Mouse (Mus musculus) stomach, postnatal 0 days (tissue): ENCODE measurements at regions not wholly inside any gene's neighbourhood (a gene's known extent, or its start where the extent isn't known, plus 50 kb on each side); places are given as distances from the start of the nearest gene placed in this dataset.

ENCODE experiments used
- ATAC-seq: fragments of 200-750 bp; cut with Nextera tagmentation; 2 replicates; pipeline ENCODE4 v1.8.0; 2017; ENCODE audit not compliant: low FRiP score, low TSS enrichment
- DNase-seq: peaks from one replicate; pipeline ENCODE4 v3.0.0-alpha.2; 2016; ENCODE audit warnings: low spot score
- H3K27ac ChIP-seq: fragments of 300-500 bp; sonication (generic); replicated peaks from 2 replicates; pipeline ENCODE4 v1.5.1; 2014; ENCODE audit warnings: mild to moderate bottlenecking, control low read depth
- H3K27me3 ChIP-seq: fragments of 300-500 bp; sonication (generic); 2 replicates; pipeline ENCODE4 v1.6.1; 2014; ENCODE audit warnings: low read length; ENCODE audit not compliant: control insufficient read depth, insufficient read depth
- H3K36me3 ChIP-seq: fragments of 300-500 bp; sonication (generic); 2 replicates; pipeline ENCODE4 v1.6.1; 2014; ENCODE audit warnings: low read length, mixed read lengths; ENCODE audit not compliant: control insufficient read depth, insufficient read depth
- H3K4me1 ChIP-seq: fragments of 300-500 bp; sonication (generic); replicated peaks from 2 replicates; pipeline ENCODE4 v1.6.1; 2014; ENCODE audit warnings: antibody characterized with exemption; ENCODE audit not compliant: control insufficient read depth, insufficient read depth
- H3K4me2 ChIP-seq: fragments of 300-500 bp; sonication (generic); replicated peaks from 2 replicates; pipeline ENCODE4 v1.6.1; 2014; ENCODE audit warnings: low read depth, mild to moderate bottlenecking, control low read depth, moderate library complexity
- H3K4me3 ChIP-seq: fragments of 300-500 bp; sonication (generic); 2 replicates; pipeline ENCODE4 v1.5.1; 2014; ENCODE audit warnings: low read depth, low read length, control low read depth
- H3K9ac ChIP-seq: fragments of 300-500 bp; sonication (generic); 2 replicates; pipeline ENCODE4 v1.6.1; 2014; ENCODE audit warnings: mild to moderate bottlenecking, low read length, control low read depth, mixed read lengths
- H3K9me3 ChIP-seq: fragments of 300-500 bp; sonication (generic); 2 replicates; pipeline ENCODE4 v1.6.1; 2016; ENCODE audit warnings: low read length; ENCODE audit not compliant: control insufficient read depth
- CTCF ChIP-seq: IDR thresholded peaks from 2 replicates; pipeline ENCODE4 v1.5.1; 2016; ENCODE audit warnings: antibody characterized with exemption, low read depth, mild to moderate bottlenecking, moderate library complexity
- EP300 ChIP-seq: optimal IDR thresholded peaks from 2 replicates; pipeline ENCODE3; 2016; ENCODE audit warnings: antibody characterized with exemption
- WGBS: fragments of 180-500 bp; shearing (Covaris S2); extraction: QIAGEN DNeasy Blood & Tissue Kit; methylation state at CpG from one replicate; pipeline ENCODE4 v1.1.7; 2014; 5-methylcytosine and 5-hydroxymethylcytosine counted together

DNA sequence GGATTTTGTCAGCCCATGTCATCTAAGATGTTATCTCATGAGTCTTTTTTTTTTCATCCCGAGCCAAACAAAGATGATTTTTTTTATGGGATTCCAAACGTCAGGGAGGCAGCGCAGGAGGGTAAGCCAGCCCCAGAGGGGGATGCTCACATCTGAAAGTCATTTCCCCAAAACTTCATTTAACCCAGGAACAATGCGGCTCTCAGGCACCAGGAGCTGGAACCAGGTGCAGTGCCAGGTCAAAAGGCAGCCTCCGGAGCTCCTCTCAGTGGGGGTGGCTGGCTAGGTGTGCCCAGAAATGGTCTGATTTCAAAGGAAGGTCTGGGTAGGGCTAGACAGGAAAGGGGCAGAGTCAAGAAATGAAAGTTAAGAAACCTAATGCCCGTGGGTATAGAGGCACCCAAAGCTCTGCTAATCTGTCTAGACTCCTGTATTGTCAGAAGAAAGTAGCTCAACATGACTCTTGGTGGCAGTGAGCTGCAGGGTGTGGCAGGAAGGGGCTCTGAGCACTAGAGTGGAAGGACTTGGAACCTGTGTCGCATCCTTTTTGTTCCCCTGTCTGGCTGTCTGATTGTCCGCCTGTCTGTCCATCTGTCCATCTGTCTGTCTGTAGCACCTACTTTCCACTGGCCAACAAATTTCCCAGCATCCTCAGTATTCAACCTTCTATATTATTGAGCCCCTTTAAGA lies 175.3 kb upstream of the Klf12 start:
- Histone ChIP-seq H3K36me3 (no peaks in the 10 kb centered on the region), H3K9me3 (no peaks in the 10 kb centered on the region), H3K4me2 (peak overlapping the region; percentile 40), H3K27ac (no peak overlapping the region), H3K27me3 (no peaks in the 10 kb centered on the region), H3K4me3 (no peak overlapping the region), H3K9ac (no peak overlapping the region), H3K4me1 (peaks cover 2% of the 10 kb centered on the region; the same call in 1 of the 2 replicates)
- DNase-seq (no peak), ATAC-seq (no peak; the same call in 1 of the 2 replicates)
- no peak for TF ChIP-seq CTCF
- WGBS = 34% methylated on average over 8 of the region's 8 CpGs

DNA sequence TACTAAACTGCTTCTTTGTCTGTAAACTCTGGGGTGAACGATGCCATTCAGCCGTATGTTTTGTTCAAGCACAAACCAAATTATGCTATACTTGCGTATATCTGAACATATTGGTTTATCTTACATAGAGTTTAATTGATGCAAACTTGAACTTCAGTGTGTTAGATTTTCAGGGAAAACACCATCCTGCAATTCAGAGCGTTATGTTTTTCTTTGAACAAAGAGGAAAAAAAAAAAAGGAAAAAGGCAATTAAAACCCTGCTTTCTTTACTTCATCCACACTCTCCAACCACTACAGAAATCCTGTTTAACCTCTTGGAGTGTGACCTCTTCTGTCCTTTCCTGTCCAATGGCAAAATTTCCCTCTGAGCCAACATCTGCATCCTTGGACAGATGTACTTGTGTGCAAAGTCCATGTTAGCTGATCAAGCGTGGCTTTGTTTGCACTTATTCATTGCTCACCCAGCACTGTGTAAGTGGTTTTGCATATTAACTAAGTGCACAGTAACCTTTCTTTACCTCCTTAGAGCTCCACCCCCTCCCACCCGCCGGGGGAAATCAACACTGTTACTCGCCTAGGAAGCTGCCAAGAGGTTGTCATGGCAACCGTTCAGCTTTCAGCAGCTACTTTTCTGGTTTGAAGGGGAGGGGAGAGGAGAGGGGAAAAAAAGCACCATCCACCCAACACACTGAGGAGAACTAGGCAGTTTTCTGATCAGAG lies 174.4 kb upstream of the Klf12 start:
- Histone ChIP-seq H3K9me3 (no peaks in the 10 kb centered on the region), H3K4me3 (no peak overlapping the region), H3K4me1 (peaks cover 2% of the 10 kb centered on the region; the same call in 1 of the 2 replicates), H3K27me3 (no peaks in the 10 kb centered on the region), H3K4me2 (peak overlapping the region; percentile 40), H3K9ac (no peak overlapping the region), H3K36me3 (no peaks in the 10 kb centered on the region), H3K27ac (no peak overlapping the region)
- ATAC-seq = peak; percentile 95
- TF ChIP-seq EP300 = no peak
- TF ChIP-seq CTCF = no peak
- peak; percentile 77 for DNase-seq
- WGBS = 20% methylated on average over 9 of the region's 9 CpGs

DNA sequence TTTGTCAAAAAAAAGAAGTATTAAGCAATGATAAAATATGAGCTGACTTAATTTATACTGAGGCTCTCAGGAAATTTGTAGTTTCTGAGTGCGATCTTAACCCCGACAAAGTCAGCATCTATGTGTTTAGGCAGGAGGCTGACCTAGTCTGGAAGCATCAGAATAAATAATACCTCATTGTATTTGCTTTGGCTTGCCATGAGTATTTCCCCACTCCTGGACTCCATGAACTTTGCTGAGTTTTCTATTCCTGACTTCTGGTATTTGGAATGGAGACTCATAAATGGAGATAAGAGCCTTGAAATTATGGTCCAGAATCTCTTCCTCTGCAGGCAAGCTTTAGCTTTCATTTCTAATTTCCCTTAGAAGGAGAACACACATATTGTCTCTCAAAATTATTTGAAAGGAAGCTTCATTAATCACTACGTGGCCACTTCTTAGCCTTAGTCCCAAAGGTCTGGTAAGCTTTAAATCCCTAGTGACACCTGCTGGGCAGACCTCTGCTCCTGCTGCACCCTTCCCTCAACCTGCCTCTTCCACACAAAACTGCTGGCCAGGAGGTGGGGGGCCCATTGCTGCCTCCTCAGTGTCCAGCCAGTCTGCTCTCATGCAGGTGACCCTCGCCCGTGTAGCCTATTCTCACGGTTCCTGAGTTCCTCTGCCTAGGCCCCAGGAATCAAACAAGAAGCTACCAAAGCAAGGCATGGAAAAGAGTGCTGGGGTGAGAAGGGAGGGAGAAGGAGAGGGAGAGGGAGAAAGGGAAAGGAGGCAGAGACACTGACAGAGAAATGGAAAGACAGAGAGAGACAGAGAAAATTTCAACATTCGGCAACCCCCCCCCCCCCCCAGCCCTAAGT lies 173.6 kb upstream of the Klf12 start:
- Histone ChIP-seq H3K4me2 (no peak overlapping the region), H3K36me3 (no peaks in the 10 kb centered on the region), H3K9ac (no peak overlapping the region), H3K9me3 (no peaks in the 10 kb centered on the region), H3K27ac (no peak overlapping the region), H3K4me1 (peaks cover 2% of the 10 kb centered on the region; the same call in 1 of the 2 replicates), H3K4me3 (no peak overlapping the region), H3K27me3 (no peaks in the 10 kb centered on the region)
- TF ChIP-seq EP300 (no peak), CTCF (peak; percentile 63)
- ATAC-seq (no peak), DNase-seq (peak; percentile 20)
- 43% methylated on average over 7 of the region's 7 CpGs for WGBS

DNA sequence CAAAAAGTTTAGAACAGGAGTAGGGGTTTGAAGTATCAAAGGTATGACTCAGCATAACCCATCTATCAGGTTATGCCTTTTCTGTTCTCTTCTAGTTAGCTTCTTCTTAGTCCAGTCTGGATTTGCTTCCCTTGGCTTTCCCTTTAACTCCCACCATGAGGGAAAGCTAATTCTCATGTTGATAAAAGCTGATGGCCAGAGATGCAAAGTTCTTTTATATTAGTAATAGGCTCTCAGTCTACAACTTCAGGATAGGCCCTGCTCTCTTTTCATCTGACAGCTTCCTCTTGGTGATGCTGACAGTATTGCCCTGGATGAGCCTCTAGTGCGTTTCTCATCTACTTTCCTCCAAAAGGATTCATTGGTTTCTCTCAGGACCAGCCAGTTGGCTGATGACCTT lies 161.7 kb upstream of the Klf12 start:
- ATAC-seq (no peak), DNase-seq (no peak)
- TF ChIP-seq EP300 (no peak), CTCF (no peak)
- Histone ChIP-seq H3K4me3 (no peak overlapping the region), H3K9ac (no peak overlapping the region), H3K9me3 (no peaks in the 10 kb centered on the region), H3K27ac (no peak overlapping the region), H3K4me1 (no peaks in the 10 kb centered on the region), H3K27me3 (no peaks in the 10 kb centered on the region), H3K4me2 (no peak overlapping the region), H3K36me3 (no peaks in the 10 kb centered on the region)
- 92% methylated on average over 1 of the region's 1 CpGs for WGBS

GRCm38 (mm10) chr14:100444848-100445247 lies 160.4 kb upstream of the Klf12 start:
- no peaks in the 10 kb centered on the region for H3K36me3 ChIP-seq
- no peak overlapping the region for H3K9ac ChIP-seq
- no peak for TF ChIP-seq EP300
- TF ChIP-seq CTCF = no peak
- DNase-seq = no peak
- WGBS = 49% methylated on average over 3 of the region's 3 CpGs
- no peak for ATAC-seq
- H3K27me3 ChIP-seq = no peaks in the 10 kb centered on the region
- H3K4me1 ChIP-seq = no peaks in the 10 kb centered on the region
- H3K27ac ChIP-seq = no peak overlapping the region
- no peak overlapping the region for H3K4me3 ChIP-seq
- no peaks in the 10 kb centered on the region for H3K9me3 ChIP-seq
- no peak overlapping the region for H3K4me2 ChIP-seq
